Mouse (Mus musculus) thymus, postnatal 0 days (tissue): ENCODE measurements around the gene Ppdpf. TPM values are rescaled to one million over a fixed set of nuclear protein-coding genes. Genes with fewer than 3 reads are reported as not detected.
"Not testable (repeated sequence)": the region's sequence is repeated elsewhere in the genome, so short reads cannot be mapped to it uniquely, and the experiment has no call there.

ENCODE experiments used
- DNase-seq: peaks from one replicate; pipeline ENCODE4 v3.0.0-alpha.2; 2015; ENCODE audit warnings: low spot score
- polyA plus RNA-seq: library from polyadenylated mRNA; unstranded; fragments of >200 nt; fragmentation: Nextera tagmentation; extraction: Ambion mirVana; gene quantifications from 2 replicates; pipeline ENCODE4 v1.2.1, GENCODE M21; 2015

Ppdpf gene
- polyA plus RNA-seq, 1 experiment from 2014 or later: 270 TPM

DNA sequence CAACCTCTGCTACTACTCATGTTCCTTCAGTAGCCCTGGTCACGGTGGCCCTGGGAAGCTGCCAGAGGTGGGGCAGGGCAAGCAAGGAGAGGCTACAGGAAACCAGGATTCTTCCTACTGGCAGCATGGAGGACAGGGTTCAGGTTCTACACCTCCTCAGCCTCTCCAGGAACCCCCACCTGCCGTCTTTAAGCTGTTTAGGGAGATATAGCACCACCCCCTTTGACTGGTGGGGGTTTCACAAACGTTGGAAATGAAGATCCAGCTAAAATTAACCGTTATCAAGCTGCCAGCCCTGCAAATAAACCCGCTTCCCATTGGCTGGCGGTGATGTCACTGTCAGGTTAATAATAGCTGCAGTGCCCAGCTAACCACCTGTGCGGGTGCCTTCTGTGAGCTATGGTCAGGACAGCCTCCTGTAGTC is 27.9 kb upstream of the Ppdpf start:
- DNase-seq: no peak

GRCm38 (mm10) chr2:181159771-181160170 is 27.3 kb upstream of the Ppdpf start:
- DNase-seq: no peak

DNA sequence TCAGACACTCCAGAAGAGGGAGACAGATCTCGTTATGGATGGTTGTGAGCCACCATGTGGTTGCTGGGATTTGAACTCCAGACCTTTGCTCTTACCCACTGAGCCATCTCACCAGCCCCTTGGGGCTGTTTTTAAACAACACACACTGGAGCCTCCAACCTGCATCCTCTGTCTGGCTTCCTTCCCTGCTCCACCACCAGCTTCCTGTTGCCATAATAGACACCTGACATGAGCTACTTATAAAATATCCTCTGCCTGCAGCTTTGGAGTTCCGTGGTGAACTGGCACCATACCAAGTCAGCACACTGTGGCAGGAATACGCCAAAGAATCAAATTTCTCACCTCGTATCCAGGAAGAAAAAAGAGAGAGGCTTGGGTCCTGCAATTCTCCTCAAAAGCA is 26.2 kb upstream of the Ppdpf start:
- DNase-seq: no peak

GRCm38 (mm10) chr2:181166469-181166868 is 20.6 kb upstream of the Ppdpf start:
- no peak for DNase-seq

DNA sequence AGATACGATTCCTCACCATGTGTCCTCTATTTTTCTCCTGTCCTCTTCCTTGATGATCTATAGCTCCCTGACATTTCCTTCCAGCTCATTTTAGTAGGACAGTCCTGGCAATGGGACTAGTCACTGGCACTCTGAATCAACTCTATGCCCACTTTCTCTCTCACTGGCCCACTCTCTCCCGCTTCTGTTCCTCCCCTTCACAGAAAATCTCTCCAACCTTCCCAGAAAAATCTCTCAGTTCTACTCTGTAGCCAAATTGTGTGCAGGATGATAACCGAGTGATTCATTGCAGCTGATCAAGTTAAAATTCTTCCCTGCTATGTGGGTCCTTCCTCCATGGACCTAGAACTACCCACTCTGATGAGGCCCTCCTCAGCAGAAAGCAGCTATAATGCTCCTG is 12.4 kb upstream of the Ppdpf start:
- no peak for DNase-seq

DNA sequence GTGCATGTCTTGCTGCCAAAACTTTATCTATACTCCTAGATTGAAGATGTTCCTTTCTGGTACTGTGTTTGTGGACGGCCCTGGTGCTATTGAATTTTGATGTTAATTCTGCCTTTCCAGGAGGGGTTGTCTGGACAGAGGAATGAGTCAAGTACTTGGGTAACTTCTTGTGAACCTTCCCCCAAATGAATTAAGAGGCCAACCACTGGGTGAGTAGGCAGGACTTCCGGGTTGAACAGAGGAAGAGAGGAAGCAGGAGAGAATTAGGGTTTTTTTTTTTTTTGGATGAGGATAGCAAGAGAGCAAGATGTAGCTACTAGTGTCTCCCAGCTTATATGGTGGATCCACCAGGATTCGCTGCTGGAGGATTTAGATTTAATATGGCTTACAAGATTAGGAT is 9.0 kb upstream of the Ppdpf start:
- DNase-seq: no peak

DNA sequence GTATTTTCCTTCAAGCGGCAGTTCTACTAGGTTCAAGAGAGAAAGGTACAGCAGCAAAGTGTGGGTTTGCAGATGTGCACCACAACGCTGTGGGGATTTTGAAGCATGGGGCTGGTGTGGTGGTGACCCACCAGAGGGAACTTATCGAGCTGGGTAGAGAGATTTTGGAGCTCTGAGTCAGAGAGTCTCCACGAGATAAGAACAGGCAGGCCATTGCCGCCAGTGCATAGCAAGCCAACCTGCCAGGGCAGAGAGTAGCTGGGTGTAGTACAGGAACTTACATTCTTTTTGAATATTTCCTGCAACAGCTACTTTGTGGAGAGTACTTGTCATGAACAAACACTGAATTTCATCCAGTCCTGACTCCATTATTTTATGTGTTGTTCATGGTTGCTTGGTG is 8.6 kb upstream of the Ppdpf start:
- no peak for DNase-seq

- DNase-seq: no peak
Measured at GRCm38 (mm10) chr2:181180898-181181297, 6.1 kb upstream of the Ppdpf start.

DNA sequence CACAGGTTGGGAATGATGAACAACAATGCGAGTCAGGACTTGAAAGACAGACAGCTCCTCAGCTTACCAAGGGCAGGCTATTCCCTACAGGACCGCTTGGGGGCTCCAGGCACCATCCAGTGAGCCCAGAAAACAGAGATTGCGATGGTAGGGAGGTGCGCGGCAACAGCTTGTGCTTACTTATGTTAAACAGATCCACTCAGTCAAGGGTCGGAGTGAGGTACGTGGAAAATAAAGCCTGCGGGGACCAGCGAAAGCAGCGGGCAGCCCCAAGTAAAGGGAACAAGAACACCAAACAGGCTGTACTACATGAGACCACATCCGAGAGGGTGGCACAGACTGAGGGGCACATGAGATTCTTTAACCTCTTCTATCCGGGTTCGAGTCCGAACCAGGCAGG is 412 bp upstream of the Ppdpf start:
- peak; percentile 87 for DNase-seq

DNA sequence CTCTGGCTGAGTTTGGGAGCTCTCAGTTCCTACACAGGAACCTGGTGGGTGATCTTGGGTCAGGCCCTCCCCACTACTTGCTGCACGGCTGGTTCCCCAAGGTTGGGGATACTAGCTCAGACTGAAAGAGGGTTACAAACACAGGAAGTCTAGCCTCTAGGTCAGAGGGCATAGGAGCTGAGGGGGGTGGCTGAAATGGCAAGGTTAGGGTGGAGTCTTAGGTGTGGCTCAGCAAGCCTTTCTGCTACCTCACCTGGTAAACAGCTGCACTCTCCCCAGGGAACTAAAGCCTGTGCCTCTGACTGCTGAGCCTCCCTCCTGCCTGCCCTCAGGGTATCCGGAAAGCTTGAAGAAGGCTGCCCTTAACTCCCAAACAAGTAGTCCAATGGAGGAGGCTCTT is 1.6 kb downstream of the Ppdpf start:
- peak; percentile 17 for DNase-seq

DNA sequence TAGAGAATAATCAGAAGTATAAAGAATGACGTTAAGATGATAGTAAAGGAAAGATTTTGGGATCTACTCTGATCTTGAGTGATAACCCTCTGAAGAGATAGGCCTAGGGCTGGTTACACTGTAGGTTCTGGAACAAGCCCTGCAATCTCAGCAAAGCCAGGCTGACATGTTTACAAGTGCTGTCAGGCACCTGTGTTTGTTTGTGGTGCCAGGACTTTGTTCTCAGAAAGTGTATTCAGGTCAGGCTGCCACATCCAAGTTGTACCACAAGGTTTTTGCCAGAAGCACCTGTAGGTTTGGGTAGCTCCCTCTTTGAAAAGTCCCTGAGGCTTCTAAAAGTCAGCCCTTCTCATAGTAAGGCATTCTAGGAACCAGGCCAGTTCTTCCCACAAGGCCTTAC is 2.3 kb downstream of the Ppdpf start:
- peak; percentile 44 for DNase-seq

- not testable (repeated sequence) for DNase-seq
Measured at GRCm38 (mm10) chr2:181191385-181191784, 4.3 kb downstream of the Ppdpf start.

DNA sequence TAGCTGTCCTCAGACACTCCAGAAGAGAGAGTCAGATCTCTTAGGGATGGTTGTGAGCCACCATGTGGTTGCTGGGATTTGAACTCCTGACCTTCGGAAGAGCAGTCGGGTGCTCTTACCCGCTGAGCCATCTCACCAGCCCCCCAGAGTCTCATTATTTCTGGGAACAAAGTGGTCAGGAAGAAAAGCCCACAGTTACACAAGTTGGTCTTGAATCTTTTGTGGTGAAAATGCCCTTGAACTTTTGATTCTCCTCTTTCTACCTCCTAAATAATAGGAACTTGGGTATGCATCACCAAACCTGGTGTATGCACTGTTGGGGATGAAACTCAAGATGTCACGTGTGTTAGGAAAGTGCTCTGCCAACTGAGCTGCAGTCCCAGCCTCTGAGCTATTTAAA is 4.9 kb downstream of the Ppdpf start:
- DNase-seq: no peak

- DNase-seq: no peak
Measured at GRCm38 (mm10) chr2:181193044-181193443, 6.0 kb downstream of the Ppdpf start.

GRCm38 (mm10) chr2:181196628-181197300 is 9.7 kb downstream of the Ppdpf start:
- no peak for DNase-seq

DNA sequence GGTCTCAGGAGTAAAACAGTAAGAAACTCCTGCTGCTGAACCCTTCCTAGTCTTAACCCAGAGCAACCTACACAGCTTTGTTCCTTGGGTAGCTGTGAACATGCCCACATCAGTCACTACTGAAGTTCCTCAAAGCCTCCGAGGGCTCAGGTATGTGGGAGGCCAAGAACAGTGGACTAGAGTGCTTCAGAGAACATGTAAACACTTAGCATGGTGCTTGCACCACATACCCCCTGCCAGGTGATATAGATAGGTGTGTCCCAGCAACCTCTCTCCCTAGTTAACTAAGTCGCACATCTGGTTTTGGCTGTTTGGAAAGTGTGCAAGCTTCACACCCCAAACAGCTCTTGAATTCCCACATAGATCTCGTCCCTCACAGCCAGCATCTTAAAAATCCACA is 14.6 kb downstream of the Ppdpf start:
- DNase-seq: no peak

GRCm38 (mm10) chr2:181202422-181202821 is 15.4 kb downstream of the Ppdpf start, which contains the start of gene Ptk6:
Gene Ptk6, minus strand, starts transcription at chr2:181202789.
- no peak for DNase-seq

DNA sequence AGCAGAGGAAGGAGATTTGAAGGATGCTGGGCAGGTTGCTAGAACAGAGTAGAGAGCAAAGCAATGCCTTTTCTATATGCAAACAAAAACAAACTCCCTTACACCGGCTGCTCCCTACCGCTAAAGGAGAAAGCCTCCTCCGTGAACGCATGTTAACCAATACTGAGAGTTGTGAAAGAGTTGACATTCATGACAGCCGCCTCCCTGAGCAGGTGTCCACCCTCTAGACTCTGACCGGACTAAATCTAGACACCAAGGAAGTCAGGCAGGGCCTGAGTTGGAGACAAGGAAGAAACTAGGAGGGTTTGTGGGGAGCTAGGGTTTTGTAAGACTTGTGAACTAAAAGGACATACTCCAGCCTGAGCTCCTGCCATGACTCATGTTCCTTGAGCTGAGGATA is 15.8 kb downstream of the Ppdpf start:
- no peak for DNase-seq

DNA sequence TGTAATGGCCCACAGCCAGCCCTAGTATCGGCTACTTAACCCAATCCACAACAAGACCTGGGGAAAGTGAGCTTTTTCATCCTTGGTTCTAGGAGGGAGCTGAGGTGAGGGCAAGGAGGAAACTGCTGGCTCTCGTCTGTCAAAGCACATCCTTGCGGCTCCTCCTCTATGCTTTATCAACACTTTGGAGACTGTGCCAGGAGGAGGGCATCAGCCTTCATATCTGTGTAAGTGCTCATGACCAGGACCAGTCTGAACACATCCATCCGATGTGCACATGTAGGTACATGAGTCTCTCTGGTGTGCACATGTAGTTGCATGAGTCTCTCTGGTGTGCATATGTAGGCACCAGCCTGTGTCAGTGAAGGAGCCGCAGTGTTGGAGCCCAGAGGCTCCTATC is 18.6 kb downstream of the Ppdpf start:
- no peak for DNase-seq

DNA sequence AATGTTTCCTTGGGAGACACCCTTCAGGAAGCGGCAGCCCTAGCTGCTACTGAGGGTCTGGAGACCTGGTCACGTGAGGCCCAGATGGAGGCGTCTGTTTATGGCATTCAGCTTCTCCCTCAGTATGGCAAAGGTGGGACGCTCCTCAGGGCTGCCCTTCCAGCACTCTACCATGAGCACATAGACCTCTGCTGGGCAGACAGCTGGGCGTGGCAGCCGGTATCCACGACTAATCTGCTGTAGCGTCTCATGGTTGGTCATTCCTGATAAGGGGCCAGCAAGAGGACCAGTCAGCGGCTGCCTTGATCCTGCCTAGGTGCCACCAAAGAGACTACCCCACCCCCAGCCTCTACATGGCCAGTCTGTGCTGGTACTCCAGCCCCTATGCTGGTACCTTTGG is 19.1 kb downstream of the Ppdpf start:
- no peak for DNase-seq

GRCm38 (mm10) chr2:181212389-181213020 is 25.5 kb downstream of the Ppdpf start:
- peak; percentile 23 for DNase-seq

GRCm38 (mm10) chr2:181213021-181213445 is 26.0 kb downstream of the Ppdpf start, which contains the start of gene Srms:
Gene Srms, minus strand, starts transcription at chr2:181213185.
- peak; percentile 28 for DNase-seq

- no peak for DNase-seq
Measured at GRCm38 (mm10) chr2:181216037-181216436, 29.0 kb downstream of the Ppdpf start.
